Mouse (Mus musculus) testis, adult 2 months (tissue): ENCODE measurements around the gene Pten.

ENCODE experiments used
- CTCF ChIP-seq: fragments of 200-500 bp; IDR thresholded peaks from 2 replicates; pipeline ENCODE4 v1.5.1; 2012; ENCODE audit warnings: low read depth, mild to moderate bottlenecking, inconsistent platforms, low read length, moderate library complexity; ENCODE audit not compliant: control insufficient read depth, insufficient read depth, insufficient replicate concordance
- POLR2A ChIP-seq: fragments of 200-500 bp; IDR thresholded peaks from 2 replicates; pipeline ENCODE4 v1.6.1; 2012; ENCODE audit warnings: low read depth, mild to moderate bottlenecking, inconsistent platforms, low read length, moderate library complexity; ENCODE audit not compliant: control insufficient read depth

DNA sequence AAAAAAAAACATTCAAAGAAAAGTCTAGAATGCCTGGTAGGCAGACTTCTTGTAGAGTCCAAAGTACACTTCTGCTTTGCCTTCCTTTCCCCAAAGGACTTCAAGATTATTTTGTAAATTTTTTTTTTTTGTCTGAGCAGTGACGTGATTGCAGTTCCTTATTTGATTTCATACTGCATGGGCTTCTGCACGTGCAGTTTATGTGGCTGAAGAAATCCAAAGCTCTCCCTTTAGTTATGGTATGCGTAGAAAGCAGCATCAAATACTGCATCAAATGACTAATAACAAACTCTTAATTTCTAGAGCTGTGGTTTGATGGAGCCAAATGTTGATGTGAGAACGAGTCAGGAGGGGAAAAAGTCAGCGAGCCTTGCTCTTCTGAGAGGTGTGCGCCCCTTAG is 3.2 kb downstream of the Pten start:
- no peak for TF ChIP-seq CTCF
- TF ChIP-seq POLR2A, result no peak
